Mouse (Mus musculus) cortical plate, adult 2 months (tissue): Measurements from ENCODE around the gene Kcnd2.

ENCODE experiments used
- CTCF ChIP-seq: fragments of 200-500 bp; IDR thresholded peaks from 2 replicates; pipeline ENCODE4 v1.5.1; 2011; ENCODE audit warnings: mild to moderate bottlenecking, control low read depth, low read length; ENCODE audit not compliant: insufficient read depth; ENCODE audit errors: extremely low read depth
- POLR2A ChIP-seq: fragments of 200-500 bp; IDR thresholded peaks from 2 replicates; pipeline ENCODE4 v1.6.1; 2011; ENCODE audit warnings: mild to moderate bottlenecking, low read length, control low read depth; ENCODE audit not compliant: insufficient read depth; ENCODE audit errors: extremely low read depth

GRCm38 (mm10) chr6:21482714-21483113, 267.4 kb downstream of the Kcnd2 start:
- no peak for TF ChIP-seq CTCF
- TF ChIP-seq POLR2A, result no peak
